Mouse (Mus musculus): ENCODE data around the gene Sec14l5. TPM values are rescaled to one million over a fixed set of nuclear protein-coding genes. Genes with fewer than 3 reads are reported as not detected.
A peak's percentile ranks its signal among the peaks of the same experiment; 100 is the strongest.

Sec14l5 gene
- polyA plus RNA-seq, 1 experiment from 2014 or later: not detected

DNA sequence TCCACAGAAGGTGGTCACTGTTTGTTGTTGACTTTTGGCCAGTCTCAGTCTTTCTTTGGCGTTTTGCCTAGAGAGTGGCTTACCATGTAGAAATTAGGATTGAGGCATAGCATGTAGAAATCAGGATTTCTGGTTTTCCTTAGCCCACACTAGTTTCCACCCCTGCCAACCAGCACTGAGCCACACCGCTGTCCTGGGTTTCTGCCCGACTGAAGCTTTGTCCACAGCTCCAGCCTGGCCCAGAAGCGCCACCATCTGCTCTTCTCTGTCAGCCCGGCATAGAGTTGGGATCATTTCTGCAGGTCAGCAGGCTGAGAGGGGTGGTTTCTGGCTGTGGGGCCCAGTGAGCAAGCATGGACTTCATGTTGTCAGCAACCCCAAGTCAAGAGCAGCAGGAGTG, 38.0 kb downstream of the Sec14l5 start:
- no peak for ATAC-seq
- no peaks in the 10 kb centered on the region for H3K36me3 ChIP-seq (ENCODE audit: control insufficient read depth, insufficient read depth)
- no peak overlapping the region for H3K9ac ChIP-seq (ENCODE audit: low read depth, low read length)
- no peaks in the 10 kb centered on the region for H3K27me3 ChIP-seq (replicated peaks; ENCODE audit: control insufficient read depth, insufficient read depth, low read length)
- no peaks in the 10 kb centered on the region for H3K4me1 ChIP-seq (replicated peaks; ENCODE audit: control insufficient read depth, insufficient read depth, low read length)
- no peak for TF ChIP-seq CTCF (IDR thresholded peaks at IDR 0.05; ENCODE audit: low read depth)
- H3K27ac ChIP-seq (ENCODE audit: low read depth, low read length): no peak overlapping the region
- H3K4me3 ChIP-seq (ENCODE audit: low read depth, low read length): no peak overlapping the region
- H3K4me2 ChIP-seq (replicated peaks; ENCODE audit: low read depth): no peak overlapping the region
- no peaks in the 10 kb centered on the region for H3K9me3 ChIP-seq (ENCODE audit: control insufficient read depth)
- 77% methylated on average over 5 of the region's 5 CpGs for WGBS

DNA sequence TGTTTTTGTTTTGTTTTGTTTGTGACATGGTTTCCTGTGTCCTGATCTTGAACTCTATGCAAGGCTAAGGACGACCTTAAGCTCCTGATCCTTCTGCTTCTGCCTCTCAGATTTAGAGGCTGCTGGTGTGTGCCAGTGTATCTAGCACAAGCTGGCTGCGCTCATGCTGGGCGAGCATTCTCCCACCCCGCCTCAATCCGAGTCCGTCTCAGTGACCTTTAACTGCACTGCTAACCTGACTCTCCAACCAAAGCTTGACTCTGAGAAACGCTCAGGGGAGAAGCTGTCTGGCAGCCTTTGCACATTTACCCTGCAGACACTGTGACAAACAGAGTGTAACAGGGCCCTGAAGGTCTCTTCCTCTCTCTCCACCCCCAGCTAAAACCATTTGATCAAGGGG, 38.8 kb downstream of the Sec14l5 start:
- Histone ChIP-seq H3K9me3 (ENCODE audit: control insufficient read depth) (no peaks in the 10 kb centered on the region), H3K36me3 (ENCODE audit: control insufficient read depth, insufficient read depth) (no peaks in the 10 kb centered on the region), H3K4me3 (ENCODE audit: low read depth, low read length) (no peak overlapping the region), H3K4me2 (replicated peaks; ENCODE audit: low read depth) (no peak overlapping the region), H3K4me1 (replicated peaks; ENCODE audit: control insufficient read depth, insufficient read depth, low read length) (no peaks in the 10 kb centered on the region), H3K27me3 (replicated peaks; ENCODE audit: control insufficient read depth, insufficient read depth, low read length) (no peaks in the 10 kb centered on the region), H3K27ac (ENCODE audit: low read depth, low read length) (no peak overlapping the region), H3K9ac (ENCODE audit: low read depth, low read length) (no peak overlapping the region)
- WGBS: 52% methylated on average over 7 of the region's 7 CpGs
- no peak for TF ChIP-seq CTCF (IDR thresholded peaks at IDR 0.05; ENCODE audit: low read depth)
- no peak for ATAC-seq

DNA sequence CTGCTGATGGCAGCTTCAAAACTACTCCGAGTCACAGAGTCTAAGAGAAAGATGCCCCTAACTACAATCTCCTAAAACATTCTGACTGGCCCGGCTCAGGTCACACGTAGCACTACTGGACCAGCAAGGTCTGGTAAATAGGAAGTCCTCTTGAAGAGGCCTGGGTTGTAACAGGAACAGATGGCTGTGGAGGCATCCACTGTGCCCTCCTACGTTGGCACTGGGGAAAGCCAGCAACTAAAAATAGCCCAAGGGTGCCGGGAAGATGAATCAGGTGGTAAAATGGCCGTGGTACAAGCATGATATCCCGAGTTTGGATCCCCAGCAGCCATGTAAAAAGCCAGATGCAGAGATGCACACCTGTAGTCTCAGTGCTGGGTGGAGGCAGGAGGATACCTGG, 39.3 kb downstream of the Sec14l5 start:
- no peak overlapping the region for H3K4me3 ChIP-seq (ENCODE audit: low read depth, low read length)
- no peak for TF ChIP-seq CTCF (IDR thresholded peaks at IDR 0.05; ENCODE audit: low read depth)
- no peaks in the 10 kb centered on the region for H3K4me1 ChIP-seq (replicated peaks; ENCODE audit: control insufficient read depth, insufficient read depth, low read length)
- no peak overlapping the region for H3K9ac ChIP-seq (ENCODE audit: low read depth, low read length)
- 76% methylated on average over 7 of the region's 7 CpGs for WGBS
- H3K27ac ChIP-seq (ENCODE audit: low read depth, low read length): no peak overlapping the region
- no peaks in the 10 kb centered on the region for H3K27me3 ChIP-seq (replicated peaks; ENCODE audit: control insufficient read depth, insufficient read depth, low read length)
- no peaks in the 10 kb centered on the region for H3K9me3 ChIP-seq (ENCODE audit: control insufficient read depth)
- no peak overlapping the region for H3K4me2 ChIP-seq (replicated peaks; ENCODE audit: low read depth)
- H3K36me3 ChIP-seq (ENCODE audit: control insufficient read depth, insufficient read depth): no peaks in the 10 kb centered on the region
- no peak for ATAC-seq

DNA sequence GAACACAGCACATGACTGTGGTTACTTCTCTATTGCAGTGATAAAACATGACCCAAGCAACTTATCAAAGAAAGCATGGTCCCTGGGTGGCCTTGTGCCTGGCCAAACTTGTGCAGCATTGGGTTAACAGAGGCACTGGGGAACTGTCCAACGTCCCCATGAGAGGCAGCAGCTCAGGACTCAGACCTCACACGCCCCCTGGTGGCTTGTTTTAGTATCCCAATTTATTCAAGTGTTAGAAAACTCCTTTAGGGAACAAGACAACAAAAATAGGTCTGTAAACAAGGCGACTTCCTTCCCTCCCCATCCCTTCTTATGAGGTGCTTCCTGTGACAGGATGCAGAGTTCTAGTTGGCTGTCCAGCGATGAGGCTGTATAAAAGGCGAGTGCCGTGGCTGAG, 48.2 kb downstream of the Sec14l5 start:
- 33% methylated on average over 6 of the region's 6 CpGs for WGBS
- no peak overlapping the region for H3K27ac ChIP-seq (ENCODE audit: low read depth, low read length)
- no peaks in the 10 kb centered on the region for H3K27me3 ChIP-seq (replicated peaks; ENCODE audit: control insufficient read depth, insufficient read depth, low read length)
- H3K9ac ChIP-seq (ENCODE audit: low read depth, low read length): no peak overlapping the region
- ATAC-seq: no peak
- peak; percentile 77 for TF ChIP-seq CTCF (IDR thresholded peaks at IDR 0.05; ENCODE audit: low read depth)
- H3K9me3 ChIP-seq (ENCODE audit: control insufficient read depth): no peaks in the 10 kb centered on the region
- no peak overlapping the region for H3K4me3 ChIP-seq (ENCODE audit: low read depth, low read length)
- peaks cover 33% of the 10 kb centered on the region for H3K36me3 ChIP-seq (ENCODE audit: control insufficient read depth, insufficient read depth)
- no peak overlapping the region for H3K4me2 ChIP-seq (replicated peaks; ENCODE audit: low read depth)
- no peaks in the 10 kb centered on the region for H3K4me1 ChIP-seq (replicated peaks; ENCODE audit: control insufficient read depth, insufficient read depth, low read length)

DNA sequence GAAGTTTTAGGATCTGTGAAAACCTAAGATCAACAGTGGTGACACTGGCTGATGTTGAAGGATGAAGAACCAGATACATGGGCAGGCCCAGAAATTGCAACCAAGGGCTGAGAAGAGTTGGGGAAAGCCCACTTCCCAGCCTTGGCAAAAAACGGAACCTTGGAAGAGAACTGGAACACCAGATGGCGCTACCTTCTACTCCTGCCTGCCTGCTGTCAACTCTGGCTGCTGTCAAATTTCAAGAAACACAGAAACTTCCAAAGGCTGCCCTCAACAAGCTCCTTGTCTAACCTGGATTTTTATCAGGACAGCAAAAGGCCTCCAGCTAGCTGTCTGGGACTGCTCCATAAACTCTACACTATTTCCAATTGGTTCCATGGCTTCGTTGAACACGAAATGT, 55.8 kb downstream of the Sec14l5 start:
- H3K27me3 ChIP-seq (replicated peaks; ENCODE audit: control insufficient read depth, insufficient read depth, low read length): no peaks in the 10 kb centered on the region
- H3K9ac ChIP-seq (ENCODE audit: low read depth, low read length): peak overlapping the region; percentile 71; the same call in 1 of the 2 replicates
- ATAC-seq: no peak
- H3K27ac ChIP-seq (ENCODE audit: low read depth, low read length): no peak overlapping the region
- H3K4me1 ChIP-seq (replicated peaks; ENCODE audit: control insufficient read depth, insufficient read depth, low read length): peaks cover 3% of the 10 kb centered on the region
- H3K36me3 ChIP-seq (ENCODE audit: control insufficient read depth, insufficient read depth): peaks cover 27% of the 10 kb centered on the region
- WGBS: 10% methylated on average over 4 of the region's 4 CpGs
- H3K9me3 ChIP-seq (ENCODE audit: control insufficient read depth): no peaks in the 10 kb centered on the region
- H3K4me3 ChIP-seq (ENCODE audit: low read depth, low read length): peak overlapping the region; percentile 94
- peak overlapping the region; percentile 100 for H3K4me2 ChIP-seq (replicated peaks; ENCODE audit: low read depth)
- peak; percentile 82 for TF ChIP-seq CTCF (IDR thresholded peaks at IDR 0.05; ENCODE audit: low read depth)

DNA sequence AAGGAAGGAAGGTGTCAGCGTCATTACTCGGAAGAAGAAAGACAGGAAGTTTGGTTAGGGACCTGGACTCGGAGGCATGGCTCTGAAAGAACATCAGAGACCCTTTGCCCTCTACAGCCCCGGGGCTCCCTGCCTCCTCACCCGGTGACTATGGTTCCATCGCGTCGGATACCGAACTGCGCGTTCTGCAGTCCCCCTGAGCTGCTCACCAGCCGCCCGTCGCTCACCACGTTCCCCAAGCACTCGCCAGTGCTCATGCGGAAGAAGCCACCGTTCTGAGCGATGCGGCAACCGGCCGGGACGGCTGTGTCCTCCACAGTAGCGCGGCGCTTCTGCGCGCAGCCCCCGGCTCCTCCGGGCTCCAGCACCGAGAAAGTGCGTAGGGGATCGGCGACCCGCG, 56.3 kb downstream of the Sec14l5 start:
- ATAC-seq: peak; percentile 52
- H3K4me2 ChIP-seq (replicated peaks; ENCODE audit: low read depth): peak overlapping the region; percentile 100
- WGBS: 1% methylated on average over 36 of the region's 36 CpGs
- peak overlapping the region; percentile 71 for H3K27ac ChIP-seq (ENCODE audit: low read depth, low read length)
- H3K4me1 ChIP-seq (replicated peaks; ENCODE audit: control insufficient read depth, insufficient read depth, low read length): peaks cover 3% of the 10 kb centered on the region
- H3K4me3 ChIP-seq (ENCODE audit: low read depth, low read length): peak overlapping the region; percentile 94
- H3K9me3 ChIP-seq (ENCODE audit: control insufficient read depth): no peaks in the 10 kb centered on the region
- H3K27me3 ChIP-seq (replicated peaks; ENCODE audit: control insufficient read depth, insufficient read depth, low read length): no peaks in the 10 kb centered on the region
- peaks cover 24% of the 10 kb centered on the region for H3K36me3 ChIP-seq (ENCODE audit: control insufficient read depth, insufficient read depth)
- no peak for TF ChIP-seq CTCF (IDR thresholded peaks at IDR 0.05; ENCODE audit: low read depth)
- H3K9ac ChIP-seq (ENCODE audit: low read depth, low read length): peak overlapping the region; percentile 71

All from intestine, postnatal 0 days (tissue).